Mouse (Mus musculus) kidney, embryonic 15.5 days (tissue): ENCODE data around the gene Slc43a2. TPM values are rescaled to one million over a fixed set of nuclear protein-coding genes. Genes with fewer than 3 reads are reported as not detected.

ENCODE experiments used
- ATAC-seq: fragments of 200-750 bp; cut with Nextera tagmentation; replicated peaks from 2 replicates; pipeline ENCODE4 v1.8.0; 2017; ENCODE audit warnings: moderate TSS enrichment; ENCODE audit not compliant: low FRiP score
- H3K27ac ChIP-seq: fragments of 300-500 bp; sonication (generic); 2 replicates; pipeline ENCODE4 v1.5.1; 2015; ENCODE audit warnings: mild to moderate bottlenecking, inconsistent platforms
- H3K27me3 ChIP-seq: fragments of 300-500 bp; sonication (generic); 2 replicates; pipeline ENCODE4 v1.6.1; 2015; ENCODE audit warnings: inconsistent platforms
- H3K36me3 ChIP-seq: fragments of 300-500 bp; sonication (generic); 2 replicates; pipeline ENCODE4 v1.6.1; 2015; ENCODE audit warnings: inconsistent platforms
- H3K4me1 ChIP-seq: fragments of 300-500 bp; sonication (generic); 2 replicates; pipeline ENCODE4 v1.6.1; 2015; ENCODE audit warnings: inconsistent platforms
- H3K4me2 ChIP-seq: fragments of 300-500 bp; sonication (generic); 2 replicates; pipeline ENCODE4 v1.6.1; 2015; ENCODE audit warnings: moderate library complexity, mild to moderate bottlenecking, inconsistent platforms
- H3K4me3 ChIP-seq: fragments of 300-500 bp; sonication (generic); replicated peaks from 2 replicates; pipeline ENCODE4 v1.5.1; 2015; ENCODE audit warnings: mild to moderate bottlenecking, inconsistent platforms
- H3K9ac ChIP-seq: fragments of 300-500 bp; sonication (generic); 2 replicates; pipeline ENCODE4 v1.6.1; 2015; ENCODE audit warnings: mild to moderate bottlenecking, inconsistent platforms
- H3K9me3 ChIP-seq: fragments of 300-500 bp; sonication (generic); replicated peaks from 2 replicates; pipeline ENCODE4 v1.6.1; 2016; ENCODE audit warnings: inconsistent platforms
- WGBS: fragments of 180-500 bp; shearing (Covaris S2); methylation state at CpG from one replicate; pipeline ENCODE4 v1.1.7; 2015; ENCODE audit warnings: mixed read lengths; 5-methylcytosine and 5-hydroxymethylcytosine counted together
- polyA plus RNA-seq: library from polyadenylated mRNA; unstranded; fragments of >200 nt; fragmentation: Nextera tagmentation; extraction: Ambion mirVana; gene quantifications from 2 replicates; pipeline ENCODE4 v1.2.1, GENCODE M21; 2015

Gene Slc43a2
- polyA plus RNA-seq, 1 experiment from 2014 or later: 7.5 TPM

DNA sequence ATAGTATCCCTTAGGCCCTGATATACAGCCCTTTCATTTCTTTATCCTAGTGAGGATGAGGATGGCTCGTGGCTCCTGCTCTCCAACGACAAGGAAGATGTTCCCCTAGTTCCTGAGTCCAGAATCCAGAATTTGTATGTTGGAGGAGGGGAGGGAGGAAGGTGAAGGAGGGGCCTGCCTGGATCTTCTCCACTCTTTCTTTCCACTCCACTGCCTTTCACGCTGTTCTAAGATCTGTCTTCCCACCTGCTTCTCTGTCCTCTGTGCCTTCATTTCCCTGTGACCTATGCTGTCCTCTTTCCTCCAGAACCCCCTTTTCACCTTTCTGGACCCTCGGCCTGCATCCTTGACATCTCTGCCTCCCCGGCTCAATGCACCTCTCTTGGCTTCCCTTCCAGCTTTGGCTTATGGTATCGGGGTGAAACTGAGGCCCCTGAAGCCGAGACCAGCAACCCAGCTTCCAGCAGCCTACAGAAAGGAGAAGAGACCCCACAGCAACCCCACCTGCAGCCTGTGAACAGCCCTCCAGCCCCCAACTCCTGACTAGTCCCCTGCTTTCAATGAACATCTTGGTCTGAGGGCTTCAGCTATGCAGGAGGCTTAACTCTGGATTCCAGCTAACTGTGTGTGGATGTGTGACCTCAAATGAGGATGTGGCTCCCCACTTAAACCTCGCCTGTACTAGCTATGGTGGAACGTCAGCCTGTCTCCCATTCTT, 19.0 kb upstream of the Slc43a2 start:
- no peaks in the 10 kb centered on the region for H3K9me3 ChIP-seq
- H3K4me2 ChIP-seq: no peak overlapping the region
- H3K36me3 ChIP-seq: peaks cover 22% of the 10 kb centered on the region
- no peak for ATAC-seq
- no peaks in the 10 kb centered on the region for H3K27me3 ChIP-seq
- H3K4me3 ChIP-seq: no peak overlapping the region
- peaks cover 38% of the 10 kb centered on the region for H3K4me1 ChIP-seq
- no peak overlapping the region for H3K27ac ChIP-seq
- WGBS: 76% methylated on average over 9 of the region's 9 CpGs
- no peak overlapping the region for H3K9ac ChIP-seq

DNA sequence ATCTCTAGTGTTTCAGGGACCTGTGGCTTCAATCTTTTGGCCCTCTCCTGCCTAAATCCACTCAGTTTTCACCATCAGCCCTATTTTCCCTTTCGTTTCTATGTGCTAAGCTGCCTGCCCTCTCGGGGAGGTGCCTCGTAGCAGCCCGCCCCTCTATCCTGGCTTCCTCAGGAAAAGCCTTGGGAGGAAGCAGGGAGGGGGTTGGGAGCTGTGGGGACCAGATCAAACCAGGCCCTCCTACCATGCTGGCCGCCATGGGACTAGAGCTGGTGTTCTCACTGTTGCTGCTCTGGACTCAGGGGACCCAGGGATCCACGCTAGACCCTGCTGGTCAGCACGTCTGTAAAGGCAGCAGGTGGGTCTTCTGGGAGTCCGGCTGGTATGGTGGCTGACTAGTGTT, 18.2 kb upstream of the Slc43a2 start, which contains the start of gene Scarf1:
TSS of gene Scarf1 (plus strand) at position 205 of the 400 bp plus-strand sequence.
- Histone ChIP-seq H3K9me3 (no peaks in the 10 kb centered on the region), H3K9ac (0 out of 2 replicates have a peak within 1 kb of the TSS, but pooled peaks have one; percentile 10), H3K36me3 (peaks cover 13% of the 10 kb centered on the region), H3K4me2 (peak within 1 kb of the TSS; percentile 43), H3K4me1 (peaks cover 37% of the 10 kb centered on the region), H3K27me3 (no peaks in the 10 kb centered on the region), H3K27ac (no peak within 1 kb of the TSS), H3K4me3 (peak within 1 kb of the TSS; percentile 34)
- WGBS: 42% methylated on average over 8 of the region's 8 CpGs
- ATAC-seq: no peak

DNA sequence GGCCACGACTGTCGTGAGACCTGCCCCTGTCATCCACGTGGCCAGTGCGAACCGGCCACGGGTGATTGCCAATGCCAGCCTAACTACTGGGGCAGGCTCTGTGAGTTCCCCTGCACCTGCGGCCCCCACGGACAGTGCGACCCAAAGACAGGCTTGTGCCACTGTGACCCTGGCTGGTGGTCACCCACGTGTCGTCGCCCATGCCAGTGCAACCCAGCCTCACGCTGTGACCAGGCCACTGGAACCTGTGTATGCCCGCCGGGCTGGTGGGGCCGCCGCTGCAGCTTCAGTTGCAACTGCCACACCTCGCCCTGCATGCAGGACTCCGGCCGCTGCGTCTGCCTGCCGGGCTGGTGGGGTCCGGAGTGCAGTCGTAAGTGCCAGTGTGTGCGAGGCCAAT, 16.3 kb upstream of the Slc43a2 start:
- WGBS: 92% methylated on average over 25 of the region's 25 CpGs
- ATAC-seq: no peak
- no peaks in the 10 kb centered on the region for H3K27me3 ChIP-seq
- no peaks in the 10 kb centered on the region for H3K36me3 ChIP-seq
- no peak overlapping the region for H3K9ac ChIP-seq
- peaks cover 21% of the 10 kb centered on the region for H3K4me1 ChIP-seq
- no peaks in the 10 kb centered on the region for H3K9me3 ChIP-seq
- H3K27ac ChIP-seq: no peak overlapping the region
- no peak overlapping the region for H3K4me3 ChIP-seq
- no peak overlapping the region for H3K4me2 ChIP-seq

DNA sequence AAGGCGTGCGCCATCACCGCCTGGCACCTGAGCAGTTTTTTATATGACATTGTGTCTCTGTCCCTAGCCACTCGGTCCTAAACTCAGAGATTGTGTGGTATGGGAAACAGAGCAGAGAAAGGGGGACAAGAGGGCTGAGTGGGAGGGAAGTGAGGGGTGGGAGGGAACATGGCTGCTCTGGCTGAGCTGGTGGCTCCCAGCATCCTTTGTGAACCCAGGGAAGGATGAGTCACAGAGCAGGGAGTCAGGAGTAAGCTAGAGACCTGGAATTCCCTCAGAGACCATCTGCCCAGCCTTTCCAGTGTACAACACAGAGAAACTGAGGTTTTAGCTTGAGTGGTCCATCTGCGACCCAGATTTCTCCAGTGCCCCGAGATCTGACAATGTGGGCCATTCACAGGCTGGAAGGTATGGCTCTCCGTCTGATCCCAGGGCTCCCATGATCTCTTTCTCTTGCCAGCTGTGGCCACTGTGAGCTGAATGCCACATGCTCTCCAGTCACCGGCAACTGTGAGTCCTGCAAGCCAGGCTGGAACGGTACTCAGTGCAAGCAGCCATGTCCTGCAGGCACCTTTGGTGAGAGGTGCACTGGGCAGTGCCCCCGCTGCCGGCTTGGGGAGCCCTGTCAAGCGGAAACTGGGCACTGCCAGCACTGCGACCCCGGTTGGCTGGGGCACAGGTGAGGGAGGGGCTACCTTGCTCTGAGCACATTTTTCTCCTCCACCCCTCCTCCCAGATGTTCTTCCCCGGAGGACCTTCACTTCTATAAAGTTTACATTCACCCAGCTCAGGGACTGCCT, 11.5 kb upstream of the Slc43a2 start:
- WGBS: 65% methylated on average over 15 of the region's 15 CpGs
- Histone ChIP-seq H3K27me3 (no peaks in the 10 kb centered on the region), H3K4me2 (no peak overlapping the region), H3K27ac (no peak overlapping the region), H3K9ac (no peak overlapping the region), H3K36me3 (no peaks in the 10 kb centered on the region), H3K4me1 (peaks cover 7% of the 10 kb centered on the region; the same call in 1 of the 2 replicates), H3K4me3 (no peak overlapping the region), H3K9me3 (no peaks in the 10 kb centered on the region)
- ATAC-seq: no peak

DNA sequence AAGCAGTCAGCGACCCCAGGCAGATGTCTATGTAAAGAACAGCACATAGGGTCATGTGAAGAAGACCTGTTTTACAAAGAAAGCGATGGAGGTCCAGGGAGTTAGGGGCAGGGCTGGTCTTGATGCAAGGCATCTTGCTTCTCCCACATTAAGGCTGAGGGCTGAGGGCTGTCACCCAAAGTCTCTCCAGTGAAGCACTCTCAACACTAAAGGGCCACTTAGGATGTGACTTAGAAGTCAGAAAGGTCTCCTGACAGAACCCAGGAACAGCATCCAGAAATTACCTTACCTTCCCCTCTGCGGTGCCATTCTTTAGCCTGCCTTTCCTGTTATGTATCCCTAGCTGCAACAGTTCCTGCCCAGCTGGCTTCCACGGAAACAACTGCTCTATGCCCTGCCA, 9.9 kb upstream of the Slc43a2 start:
- Histone ChIP-seq H3K9ac (no peak overlapping the region), H3K4me1 (peaks cover 8% of the 10 kb centered on the region; the same call in 1 of the 2 replicates), H3K27me3 (no peaks in the 10 kb centered on the region), H3K9me3 (no peaks in the 10 kb centered on the region), H3K27ac (no peak overlapping the region), H3K4me2 (no peak overlapping the region), H3K36me3 (no peaks in the 10 kb centered on the region), H3K4me3 (no peak overlapping the region)
- WGBS: 87% methylated on average over 4 of the region's 4 CpGs
- no peak for ATAC-seq

DNA sequence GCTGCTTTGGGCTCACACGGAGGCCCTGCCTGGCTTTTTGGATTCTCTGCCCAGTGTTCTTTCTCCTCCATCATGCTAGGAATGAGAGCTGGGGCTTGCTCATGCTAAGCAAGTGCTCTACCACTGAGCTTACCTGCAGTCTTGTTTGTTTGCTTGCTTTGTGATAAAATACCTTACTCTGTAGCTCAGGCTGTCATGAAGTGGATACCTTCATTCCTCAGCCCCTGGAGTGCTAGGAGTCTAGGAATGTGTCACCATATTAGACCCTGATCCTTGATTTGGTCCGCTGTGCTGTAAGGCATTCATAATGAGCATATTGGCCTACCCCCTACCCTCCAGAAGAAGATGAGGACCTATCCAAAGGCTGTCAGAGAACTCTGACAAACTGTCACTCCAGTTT, 8.7 kb upstream of the Slc43a2 start:
- no peak overlapping the region for H3K4me2 ChIP-seq
- no peak overlapping the region for H3K4me3 ChIP-seq
- no peaks in the 10 kb centered on the region for H3K36me3 ChIP-seq
- no peak overlapping the region for H3K9ac ChIP-seq
- H3K9me3 ChIP-seq: no peaks in the 10 kb centered on the region
- no peaks in the 10 kb centered on the region for H3K27me3 ChIP-seq
- 82% methylated on average over 2 of the region's 2 CpGs for WGBS
- no peak overlapping the region for H3K27ac ChIP-seq
- peaks cover 11% of the 10 kb centered on the region; the same call in 1 of the 2 replicates for H3K4me1 ChIP-seq
- no peak for ATAC-seq

DNA sequence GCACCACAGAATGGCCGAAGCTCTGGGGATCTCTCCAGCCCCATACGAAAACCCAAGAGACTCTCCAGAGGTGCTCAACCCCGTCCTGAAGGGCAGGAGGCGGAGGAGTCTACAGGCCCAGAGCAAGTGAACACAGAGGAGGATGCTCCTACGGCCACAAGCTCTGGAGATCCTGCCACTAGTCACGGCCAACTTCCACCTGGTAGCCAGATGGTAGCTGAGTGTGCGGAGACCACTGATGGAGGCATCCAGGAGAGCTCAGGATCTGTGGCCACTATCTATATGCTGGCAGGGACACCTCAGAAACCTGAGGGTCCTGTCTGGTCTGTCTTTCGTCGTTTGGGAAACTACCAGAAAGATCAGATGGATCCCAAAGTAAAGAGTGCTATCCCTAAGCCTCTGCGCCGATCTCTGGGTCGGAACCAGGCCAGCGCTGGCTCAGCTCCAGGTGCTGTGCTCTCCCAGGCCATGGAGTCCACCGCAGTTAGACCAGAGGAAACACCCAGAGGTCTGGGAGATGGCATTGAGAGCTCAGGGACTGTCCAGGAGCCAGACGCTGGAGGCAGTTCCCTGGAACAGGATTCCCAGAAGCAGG, 5.9 kb upstream of the Slc43a2 start:
- WGBS: 89% methylated on average over 15 of the region's 15 CpGs
- no peak overlapping the region for H3K4me2 ChIP-seq
- peaks cover 7% of the 10 kb centered on the region; the same call in 1 of the 2 replicates for H3K4me1 ChIP-seq
- H3K27ac ChIP-seq: no peak overlapping the region
- ATAC-seq: no peak
- H3K9ac ChIP-seq: no peak overlapping the region
- no peaks in the 10 kb centered on the region for H3K36me3 ChIP-seq
- no peak overlapping the region for H3K4me3 ChIP-seq
- no peaks in the 10 kb centered on the region for H3K9me3 ChIP-seq
- no peaks in the 10 kb centered on the region for H3K27me3 ChIP-seq

DNA sequence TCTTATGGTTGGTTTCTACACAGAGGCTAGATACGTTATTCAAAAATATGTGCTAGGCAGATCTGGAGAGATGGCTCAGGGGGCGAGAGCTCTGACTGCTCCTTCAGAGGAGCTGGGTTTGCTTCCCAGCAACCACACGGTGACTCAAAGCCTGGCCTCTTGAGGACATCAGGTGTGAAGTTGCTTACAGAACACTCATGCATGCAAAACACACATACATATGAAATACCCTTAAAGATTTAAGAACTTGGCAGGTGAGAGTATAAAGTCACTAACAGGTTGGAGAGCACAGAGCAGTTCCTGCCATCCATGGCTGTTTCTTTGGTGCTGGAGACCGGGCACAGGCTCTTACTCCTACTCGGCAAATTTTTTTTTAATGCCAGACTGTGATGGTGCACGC, 4.6 kb upstream of the Slc43a2 start:
- no peak overlapping the region for H3K27ac ChIP-seq
- 79% methylated on average over 6 of the region's 6 CpGs for WGBS

DNA sequence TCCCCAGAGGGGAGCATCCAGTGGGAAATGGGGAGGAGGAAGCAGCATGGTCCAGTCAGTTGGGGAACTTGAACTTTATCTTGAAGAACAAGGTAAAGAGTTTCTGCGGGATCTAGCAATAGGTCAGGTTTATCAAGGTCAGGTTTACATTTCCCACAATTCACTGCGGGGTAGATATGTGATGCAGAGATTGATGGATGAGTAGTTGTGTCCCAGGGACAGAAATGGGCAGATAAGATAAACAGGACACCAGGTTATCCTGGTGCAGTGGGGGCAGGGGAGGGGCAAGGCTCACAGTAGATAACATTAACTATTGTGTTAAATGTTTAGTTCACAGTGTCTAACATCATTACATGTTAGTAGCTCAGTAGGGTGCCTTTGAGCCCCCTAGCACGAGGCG, 1.7 kb upstream of the Slc43a2 start:
- Histone ChIP-seq H3K4me2 (no peak overlapping the region), H3K4me3 (no peak overlapping the region), H3K9ac (no peak overlapping the region), H3K27me3 (no peaks in the 10 kb centered on the region), H3K9me3 (no peaks in the 10 kb centered on the region), H3K36me3 (no peaks in the 10 kb centered on the region), H3K4me1 (peaks cover 29% of the 10 kb centered on the region), H3K27ac (no peak overlapping the region)
- 55% methylated on average over 4 of the region's 4 CpGs for whole genome bisulfite sequencing
- ATAC-seq: no peak

More for the DNA sequence above, 4.6 kb upstream of the Slc43a2 start:
- no peaks in the 10 kb centered on the region for H3K9me3 ChIP-seq
- no peak overlapping the region for H3K9ac ChIP-seq
- H3K4me2 ChIP-seq: no peak overlapping the region
- no peaks in the 10 kb centered on the region for H3K36me3 ChIP-seq
- no peaks in the 10 kb centered on the region for H3K27me3 ChIP-seq
- no peak overlapping the region for H3K4me3 ChIP-seq
- ATAC-seq: no peak
- peaks cover 8% of the 10 kb centered on the region; the same call in 1 of the 2 replicates for H3K4me1 ChIP-seq

DNA sequence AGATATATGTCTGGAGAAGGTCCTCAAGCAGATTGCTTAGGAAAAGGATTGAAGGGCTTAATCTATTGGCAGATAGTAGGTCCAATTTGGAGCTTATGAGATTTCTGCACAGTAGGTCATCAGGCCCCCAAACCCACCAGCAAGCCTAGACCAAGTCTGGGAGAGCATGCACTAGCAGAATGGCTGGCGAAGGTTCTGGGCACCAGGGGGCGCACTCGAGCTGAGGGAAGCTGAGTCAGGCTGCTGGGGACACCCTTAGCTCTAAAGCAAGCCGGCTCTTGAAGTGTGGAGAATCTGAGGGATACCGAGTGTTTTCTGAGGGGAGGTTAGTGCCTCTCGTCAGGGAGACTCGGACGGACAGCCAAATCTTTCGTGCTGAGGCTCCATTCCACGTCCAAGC, 1.2 kb upstream of the Slc43a2 start:
- Histone ChIP-seq H3K4me2 (peak overlapping the region; percentile 98), H3K27ac (peak overlapping the region; percentile 94), H3K4me1 (peaks cover 34% of the 10 kb centered on the region), H3K9me3 (no peaks in the 10 kb centered on the region), H3K36me3 (no peaks in the 10 kb centered on the region), H3K9ac (peak overlapping the region; percentile 65), H3K27me3 (no peaks in the 10 kb centered on the region), H3K4me3 (peak overlapping the region; percentile 72)
- WGBS: under 1% methylated on average over 10 of the region's 10 CpGs
- peak; percentile 53; the same call in 1 of the 2 replicates for ATAC-seq

DNA sequence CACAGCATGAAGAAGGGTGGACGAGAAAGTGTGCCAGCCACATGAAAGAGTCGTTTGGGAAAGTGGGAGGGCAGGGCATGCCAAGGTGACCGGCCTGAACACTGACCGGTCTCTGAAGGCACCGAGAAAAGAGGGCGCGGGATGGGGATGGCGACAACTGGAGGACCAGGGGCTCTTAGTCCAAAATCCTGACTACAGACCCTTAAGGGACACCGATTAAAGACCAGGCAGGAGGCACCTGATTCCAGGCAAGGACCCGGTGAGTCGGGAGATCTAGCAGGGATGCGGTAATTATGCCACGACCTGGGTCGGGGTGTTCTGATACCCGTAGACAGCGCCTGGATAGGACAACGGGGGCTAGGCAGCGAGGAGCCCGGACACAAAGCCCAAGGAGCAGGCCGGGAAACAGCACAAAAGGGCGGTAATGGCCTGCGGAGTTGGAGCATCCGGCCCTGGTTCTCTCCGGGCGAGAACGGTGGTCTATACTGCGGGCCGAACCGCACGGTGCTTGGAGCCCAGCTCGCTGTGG, 585 bp upstream of the Slc43a2 start:
- Histone ChIP-seq H3K4me3 (peak overlapping the region; percentile 72), H3K36me3 (no peaks in the 10 kb centered on the region), H3K4me1 (peaks cover 40% of the 10 kb centered on the region), H3K9ac (peak overlapping the region; percentile 65), H3K4me2 (peak overlapping the region; percentile 98), H3K27ac (peak overlapping the region; percentile 94), H3K27me3 (no peaks in the 10 kb centered on the region), H3K9me3 (no peaks in the 10 kb centered on the region)
- ATAC-seq: peak; percentile 9; the same call in 1 of the 2 replicates
- WGBS: under 1% methylated on average over 31 of the region's 31 CpGs
